Mouse (Mus musculus) layer of hippocampus, adult 2 months (tissue): ENCODE data around the gene Tbkbp1. TPM values are rescaled to one million over a fixed set of nuclear protein-coding genes. Genes with fewer than 3 reads are reported as not detected.

Experiments used
- DNase-seq, 2 experiments: peaks; one replicate each; pipeline ENCODE4 v3.0.0; 2022; ENCODE audit warnings: low spot score in 2 of 2
- H3K27ac ChIP-seq: fragments of 200-600 bp; 2 replicates; pipeline ENCODE4 v1.8.1; 2022
- H3K4me3 ChIP-seq: fragments of 200-600 bp; 2 replicates; pipeline ENCODE4 v1.8.1; 2022; ENCODE audit warnings: mild to moderate bottlenecking
- CTCF ChIP-seq: fragments of 200-600 bp; conservative IDR thresholded peaks from 2 replicates; pipeline ENCODE4 v1.8.1; 2022; ENCODE audit warnings: antibody characterized with exemption, mild to moderate bottlenecking, moderate library complexity
- total RNA-seq, 2 experiments: library from RNA; stranded (reverse); gene quantifications; 2 replicates each; pipeline ENCODE4 v1.2.3; 2021

Gene Tbkbp1
- total RNA-seq, 2 experiments from 2014 or later = 91.8 to 96.9 TPM

DNA sequence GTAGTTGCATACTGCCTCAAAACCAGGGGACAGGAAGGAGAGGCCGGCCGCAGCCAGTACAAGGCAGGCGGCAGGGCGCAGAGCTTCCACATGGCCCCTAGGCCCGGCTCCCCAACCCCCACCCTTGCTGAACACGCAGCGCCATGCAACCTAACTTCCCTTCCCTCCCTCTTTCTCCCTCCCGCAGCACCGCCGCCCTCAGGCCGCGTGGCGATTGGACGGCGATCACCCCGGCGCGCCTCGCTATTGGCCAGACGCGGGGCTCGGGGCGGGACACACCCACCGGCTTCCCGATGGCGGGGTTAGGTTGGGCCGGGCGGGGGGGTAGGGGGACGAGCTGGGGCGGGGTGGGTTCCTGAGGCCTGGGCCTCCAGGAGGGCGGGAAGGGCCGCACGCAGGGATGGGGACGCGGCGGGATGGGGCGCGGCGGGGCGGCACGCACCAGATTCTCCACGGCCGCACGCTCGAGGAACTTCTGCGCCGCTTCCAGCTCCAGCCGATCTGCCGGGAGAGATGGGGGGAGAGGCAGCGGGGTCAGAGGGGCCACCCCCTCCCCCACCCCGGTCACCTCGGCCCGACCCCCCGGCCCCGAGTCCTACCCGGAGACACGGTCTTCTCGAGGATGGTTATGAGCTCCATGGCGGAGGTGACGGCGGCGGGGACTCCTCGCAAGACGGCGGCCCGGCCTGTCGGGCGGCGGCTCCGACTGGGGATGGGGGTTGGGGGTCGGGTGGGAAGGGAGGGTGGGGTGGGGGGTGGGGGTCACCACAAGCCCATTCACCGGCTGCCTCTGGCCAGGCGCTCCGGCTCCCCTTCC is 35.9 kb upstream of the Tbkbp1 start:
- peak overlapping the region; percentile 95 for H3K27ac ChIP-seq
- DNase-seq = peak; percentile 96 to 97
- TF ChIP-seq CTCF = peak; percentile 19
- H3K4me3 ChIP-seq = peak overlapping the region; percentile 91

DNA sequence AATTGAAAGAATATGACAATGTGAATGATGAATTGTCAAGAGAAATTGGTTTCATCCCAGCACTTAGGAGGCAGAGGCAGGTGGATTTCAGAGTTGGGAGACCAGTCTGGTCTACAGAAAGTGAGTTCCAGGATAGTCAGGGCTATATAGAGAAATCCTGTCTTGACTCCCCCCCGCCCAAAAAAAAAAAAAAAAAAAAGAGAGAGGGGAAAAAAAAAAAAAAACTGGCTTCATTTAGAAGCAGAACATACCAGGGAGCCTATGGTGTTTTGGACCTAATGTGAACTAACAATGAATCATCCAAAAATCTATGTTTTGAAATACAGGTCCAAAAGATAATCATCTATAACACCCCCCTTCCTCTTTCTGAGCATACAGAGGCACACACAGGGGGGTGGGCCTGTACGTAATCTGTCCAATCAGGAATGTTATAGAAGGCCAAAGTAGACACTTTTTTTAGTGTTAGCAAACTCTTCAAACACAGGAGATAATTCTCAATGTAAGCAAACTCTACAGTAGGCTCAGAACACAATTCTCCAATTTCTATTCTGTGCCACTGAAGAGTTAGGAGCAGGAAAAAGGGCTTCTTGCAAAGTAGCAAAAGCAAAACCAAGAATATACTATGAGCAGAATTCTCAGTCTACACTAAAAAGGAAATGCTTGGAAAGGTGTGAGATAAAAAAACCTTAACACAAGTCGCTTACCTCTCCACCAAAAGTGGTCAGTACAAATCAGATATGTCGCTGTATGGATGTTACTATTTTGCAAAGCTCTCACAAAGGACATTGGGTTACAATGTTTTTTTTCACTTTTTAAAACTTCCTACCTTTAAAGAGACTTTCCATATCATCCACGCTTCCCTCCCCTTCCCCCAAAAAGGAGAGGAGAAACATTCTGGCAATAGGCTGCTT is 34.7 kb upstream of the Tbkbp1 start:
- DNase-seq = no peak

DNA sequence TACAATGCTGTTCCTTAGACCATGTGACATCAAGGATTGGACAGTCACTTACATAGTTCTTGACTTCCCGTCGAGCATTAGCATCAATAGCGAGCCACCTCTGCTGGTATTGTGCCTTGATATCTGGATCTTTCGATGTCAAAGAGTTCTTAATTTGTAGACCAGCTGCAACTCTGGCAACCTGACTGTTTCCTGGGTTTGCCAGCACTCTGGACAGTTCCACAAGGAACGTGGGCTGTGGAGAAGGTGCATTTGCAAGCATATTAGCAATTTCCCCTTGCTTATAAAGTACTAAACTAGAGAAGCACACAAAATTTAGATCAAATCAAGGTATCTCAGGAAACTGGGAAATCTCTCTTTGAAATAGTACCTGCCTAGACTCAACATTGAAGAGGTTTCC is 33.6 kb upstream of the Tbkbp1 start:
- H3K4me3 ChIP-seq = no peak overlapping the region
- H3K27ac ChIP-seq = no peak overlapping the region
- no peak for TF ChIP-seq CTCF
- no peak for DNase-seq

More for the DNA sequence above, 34.7 kb upstream of the Tbkbp1 start:
- TF ChIP-seq CTCF = no peak
- peak overlapping the region; percentile 56; the same call in 1 of the 2 replicates for H3K27ac ChIP-seq
- peak overlapping the region; percentile 91 for H3K4me3 ChIP-seq

DNA sequence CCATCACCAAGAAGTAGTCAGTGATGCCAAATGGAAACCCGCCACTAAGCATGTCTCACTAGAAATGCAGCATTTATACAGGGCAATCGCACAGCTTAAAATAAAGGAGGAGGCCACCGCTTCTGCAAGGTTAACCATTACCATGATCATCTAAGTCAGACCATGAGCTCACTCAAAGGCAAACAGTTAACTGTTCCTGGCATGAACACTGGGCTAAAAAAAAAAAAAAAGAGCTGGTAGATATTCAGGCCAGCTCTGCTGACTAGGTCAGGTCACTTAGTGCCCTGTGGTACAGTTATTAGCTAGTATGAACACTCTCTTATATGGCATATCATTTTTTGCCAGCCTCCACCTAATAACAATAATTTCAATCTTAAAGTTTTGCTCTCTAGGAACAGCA is 31.2 kb upstream of the Tbkbp1 start:
- TF ChIP-seq CTCF = no peak
- no peak overlapping the region for H3K4me3 ChIP-seq
- H3K27ac ChIP-seq = no peak overlapping the region
- no peak for DNase-seq

DNA sequence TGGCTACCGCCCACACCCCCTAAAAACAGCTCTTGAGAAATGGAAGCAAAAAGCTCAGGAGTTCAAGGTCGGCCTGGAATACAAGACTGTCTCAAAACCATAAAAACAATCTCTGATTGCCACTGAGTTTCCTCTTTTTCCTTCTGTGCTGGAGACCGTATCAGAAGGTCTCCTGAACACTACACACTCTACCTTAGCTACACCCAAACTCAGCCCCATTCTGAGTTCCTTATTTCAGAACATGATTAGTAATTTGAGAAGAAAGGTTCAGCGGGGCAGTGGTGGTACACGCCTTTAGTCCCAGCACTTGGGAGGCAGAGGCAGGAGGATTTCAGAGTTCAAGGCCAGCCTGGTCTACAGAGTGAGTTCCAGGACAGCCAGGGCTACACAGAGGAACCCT is 29.8 kb upstream of the Tbkbp1 start:
- Histone ChIP-seq H3K27ac (no peak overlapping the region), H3K4me3 (no peak overlapping the region)
- TF ChIP-seq CTCF = no peak
- DNase-seq = no peak

DNA sequence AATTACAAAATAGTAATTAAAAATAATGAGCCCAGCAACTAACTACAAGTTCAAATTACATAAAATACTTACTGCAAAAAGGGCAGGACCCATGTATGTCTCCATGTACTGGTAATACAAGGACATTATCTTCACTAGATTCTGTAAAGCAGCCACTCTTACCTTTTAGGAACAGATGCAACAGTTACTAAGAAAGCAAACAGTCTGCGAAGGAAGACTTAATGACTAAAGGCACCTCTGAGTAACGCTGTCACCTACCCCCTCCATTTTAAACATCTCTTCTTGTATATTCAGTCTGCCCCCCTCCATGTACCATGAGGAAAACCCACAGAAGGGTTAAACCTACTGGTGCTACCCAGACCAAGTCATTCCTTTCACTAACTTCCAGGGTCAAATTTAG is 26.9 kb upstream of the Tbkbp1 start:
- no peak for DNase-seq
- H3K27ac ChIP-seq = no peak overlapping the region
- TF ChIP-seq CTCF = no peak
- no peak overlapping the region for H3K4me3 ChIP-seq

DNA sequence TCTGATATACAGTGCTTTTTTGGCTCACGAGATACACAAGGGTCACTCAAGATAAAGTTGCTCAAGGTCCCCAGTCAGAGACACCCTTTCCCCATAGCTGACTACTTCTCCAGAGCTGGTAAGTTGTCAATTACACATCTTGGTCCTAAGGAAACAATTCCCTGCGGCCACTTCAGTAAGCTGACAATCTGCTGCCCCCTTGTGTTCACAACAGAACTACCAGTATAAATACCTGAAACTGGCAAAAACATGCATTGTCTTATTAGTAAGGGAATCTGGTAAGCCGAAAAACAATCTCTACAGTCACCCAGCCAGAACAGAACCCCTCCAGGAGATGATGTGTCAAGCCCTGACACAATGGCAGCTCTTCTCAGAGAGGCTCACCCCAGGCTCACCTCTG is 25.6 kb upstream of the Tbkbp1 start:
- Histone ChIP-seq H3K4me3 (no peak overlapping the region), H3K27ac (no peak overlapping the region)
- TF ChIP-seq CTCF = peak; percentile 84
- peak; percentile 55 to 58 for DNase-seq

DNA sequence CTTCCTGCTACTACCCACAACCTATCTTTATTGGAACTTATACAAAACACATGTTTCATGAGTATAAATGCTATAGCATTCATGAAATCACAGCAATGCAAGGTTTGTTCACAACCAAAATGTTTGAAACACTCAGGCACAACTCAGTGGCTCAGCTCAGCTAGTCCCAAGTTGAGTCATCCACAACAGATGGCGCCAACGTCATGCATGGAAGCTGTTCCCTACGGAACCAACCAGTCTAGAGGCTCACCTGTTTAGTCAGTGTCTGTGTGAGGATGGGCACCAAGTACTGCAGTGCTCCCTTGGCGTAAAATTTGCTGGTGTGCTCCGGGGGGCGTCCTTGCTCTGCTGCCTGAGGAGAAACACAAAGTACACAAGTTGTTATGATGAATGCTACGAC is 24.2 kb upstream of the Tbkbp1 start:
- no peak overlapping the region for H3K4me3 ChIP-seq
- no peak overlapping the region for H3K27ac ChIP-seq
- TF ChIP-seq CTCF = no peak
- peak; percentile 71 to 72 for DNase-seq

DNA sequence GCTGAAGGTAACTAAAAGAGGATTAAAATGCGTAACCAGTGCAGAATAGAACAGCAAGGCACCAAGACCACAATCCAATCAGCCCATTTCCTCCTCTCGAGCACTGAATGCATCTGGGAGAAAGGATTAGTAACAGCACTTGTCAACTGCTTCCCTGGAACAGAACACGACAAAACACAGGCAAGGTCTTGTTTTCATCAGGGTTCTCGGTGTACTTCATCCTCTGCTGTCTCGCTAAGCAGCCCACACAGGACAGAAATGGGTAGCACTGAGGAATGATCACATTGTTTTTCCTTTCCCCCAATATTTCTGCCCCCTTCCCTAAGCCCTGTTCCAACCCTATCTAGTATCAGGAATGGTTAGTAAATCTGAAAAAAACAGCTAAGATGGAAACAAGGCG is 9.0 kb upstream of the Tbkbp1 start:
- DNase-seq = no peak
- Histone ChIP-seq H3K27ac (peak overlapping the region; percentile 90), H3K4me3 (no peak overlapping the region)
- no peak for TF ChIP-seq CTCF

DNA sequence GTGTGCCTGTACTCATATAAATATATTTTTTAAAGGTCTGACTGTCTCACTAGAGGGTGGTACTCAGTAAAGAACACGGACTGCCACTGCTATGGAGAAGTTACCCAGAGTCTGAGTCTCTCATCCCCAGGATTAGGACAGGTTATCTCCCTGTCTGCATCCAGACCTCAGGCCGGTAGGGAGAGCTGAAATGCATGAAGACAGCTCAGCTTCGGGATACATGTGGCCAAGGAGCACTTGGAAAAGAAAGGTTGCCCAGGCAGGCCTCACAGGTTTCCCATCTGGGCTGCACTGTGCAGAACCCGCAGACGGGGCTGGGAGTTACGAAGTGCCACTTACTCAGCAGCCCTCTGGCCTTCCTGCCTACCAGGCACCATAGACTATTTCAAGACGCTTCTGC is 5.7 kb upstream of the Tbkbp1 start:
- no peak for DNase-seq
- TF ChIP-seq CTCF = no peak
- Histone ChIP-seq H3K27ac (peak overlapping the region; percentile 72), H3K4me3 (no peak overlapping the region)

DNA sequence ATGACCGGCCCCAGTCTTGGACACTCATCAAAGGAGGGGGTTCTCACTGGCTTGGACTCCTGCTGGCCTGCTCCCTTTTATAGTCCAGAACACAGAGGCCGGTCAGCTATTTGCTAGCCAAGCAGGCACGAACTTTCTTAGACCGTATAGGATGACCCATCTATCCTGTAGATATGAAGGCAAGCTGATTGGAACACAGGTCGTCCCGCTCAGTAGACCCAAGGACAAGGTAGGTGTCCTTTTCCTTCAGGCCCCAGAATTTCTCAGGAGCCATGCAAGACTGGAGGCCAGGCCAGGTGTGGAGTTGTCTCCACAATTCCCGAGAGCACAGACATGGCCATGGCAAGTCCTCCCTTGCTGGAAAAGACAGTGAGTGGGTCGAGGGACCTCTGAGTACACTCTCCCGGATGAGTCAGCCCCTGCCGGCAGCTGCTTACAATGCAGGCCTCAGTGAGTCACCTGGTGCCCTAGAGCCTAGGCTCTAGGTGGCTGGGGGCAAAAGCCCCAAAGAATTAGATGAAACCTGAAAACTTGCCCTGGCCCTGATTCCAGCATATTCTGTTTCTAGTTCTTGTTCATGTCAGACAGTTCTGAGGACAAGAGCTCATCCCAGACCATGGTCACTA is 1.5 kb upstream of the Tbkbp1 start:
- DNase-seq = no peak
- Histone ChIP-seq H3K27ac (peak overlapping the region; percentile 97), H3K4me3 (peak overlapping the region; percentile 83; the same call in 1 of the 2 replicates)
- TF ChIP-seq CTCF = peak; percentile 54

DNA sequence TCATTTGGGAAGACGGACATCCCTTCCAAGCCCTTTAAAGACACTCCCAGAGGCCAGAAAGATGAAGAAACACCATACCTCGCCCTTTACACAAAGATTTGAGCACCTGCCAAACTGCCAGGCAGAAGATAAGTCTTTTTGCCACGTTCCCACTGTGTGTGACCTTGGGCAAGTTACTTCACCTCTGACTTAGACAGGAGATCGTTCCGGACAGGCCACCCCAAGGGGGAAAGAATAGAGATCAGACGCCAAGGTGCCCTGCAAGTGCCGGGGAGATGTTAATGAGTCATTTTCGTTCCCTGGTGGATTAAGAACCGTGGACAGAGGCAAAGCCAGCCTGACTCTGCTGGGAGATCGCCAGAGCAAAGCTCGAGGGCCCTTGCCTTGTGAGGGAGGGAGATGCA is 730 bp upstream of the Tbkbp1 start:
- no peak for DNase-seq
- Histone ChIP-seq H3K4me3 (peak overlapping the region; percentile 83), H3K27ac (peak overlapping the region; percentile 97)
- TF ChIP-seq CTCF = no peak
